Mouse (Mus musculus) mammary gland, adult 2 months (tissue): ENCODE data around the gene AC124502.3. TPM values are rescaled to one million over a fixed set of nuclear protein-coding genes. Genes with fewer than 3 reads are reported as not detected.

Experiments
- polyA plus RNA-seq: library from polyadenylated mRNA; depleted of rRNA; stranded (reverse); fragments of >200 nt; gene quantifications from 2 replicates; pipeline ENCODE4 v1.2.3, GENCODE M21; 2012; ENCODE audit warnings: low replicate concordance; rRNA removed

The AC124502.3 gene
- 0.11 and 0.20 TPM in 2 replicates for polyA plus RNA-seq

DNA sequence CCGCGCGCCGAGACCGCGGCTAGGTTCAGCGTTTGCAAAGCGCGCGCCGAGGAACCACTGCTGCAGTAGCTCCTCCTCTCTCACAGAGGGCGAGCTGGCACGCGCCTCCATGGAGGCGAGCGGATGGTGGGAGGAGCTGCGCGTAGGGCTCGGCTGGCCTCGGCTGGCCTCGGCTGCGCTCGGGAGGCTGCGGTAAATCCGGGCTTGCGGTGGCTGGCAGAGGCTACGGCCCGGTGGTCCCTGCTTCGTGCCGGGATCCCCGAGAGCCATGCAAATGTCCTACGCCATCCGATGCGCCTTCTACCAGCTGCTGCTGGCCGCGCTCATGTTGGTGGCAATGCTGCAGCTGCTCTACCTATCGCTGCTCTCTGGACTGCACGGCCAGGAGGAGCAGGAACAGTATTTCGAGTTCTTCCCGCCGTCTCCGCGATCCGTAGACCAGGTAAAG is at the start of gene AC124502.3, which contains the start of gene B4gat1:
AC124502.3 (plus strand) TSS at position 183 of the 448 bp plus-strand sequence.
B4gat1 (plus strand) TSS at position 118 of the 448 bp plus-strand sequence.

GRCm38 (mm10) chr19:4990256-4990625 is 48.5 kb upstream of the AC124502.3 start, which contains the start of gene Npas4:
Gene Npas4 (minus strand): TSS chr19:4990316.

DNA sequence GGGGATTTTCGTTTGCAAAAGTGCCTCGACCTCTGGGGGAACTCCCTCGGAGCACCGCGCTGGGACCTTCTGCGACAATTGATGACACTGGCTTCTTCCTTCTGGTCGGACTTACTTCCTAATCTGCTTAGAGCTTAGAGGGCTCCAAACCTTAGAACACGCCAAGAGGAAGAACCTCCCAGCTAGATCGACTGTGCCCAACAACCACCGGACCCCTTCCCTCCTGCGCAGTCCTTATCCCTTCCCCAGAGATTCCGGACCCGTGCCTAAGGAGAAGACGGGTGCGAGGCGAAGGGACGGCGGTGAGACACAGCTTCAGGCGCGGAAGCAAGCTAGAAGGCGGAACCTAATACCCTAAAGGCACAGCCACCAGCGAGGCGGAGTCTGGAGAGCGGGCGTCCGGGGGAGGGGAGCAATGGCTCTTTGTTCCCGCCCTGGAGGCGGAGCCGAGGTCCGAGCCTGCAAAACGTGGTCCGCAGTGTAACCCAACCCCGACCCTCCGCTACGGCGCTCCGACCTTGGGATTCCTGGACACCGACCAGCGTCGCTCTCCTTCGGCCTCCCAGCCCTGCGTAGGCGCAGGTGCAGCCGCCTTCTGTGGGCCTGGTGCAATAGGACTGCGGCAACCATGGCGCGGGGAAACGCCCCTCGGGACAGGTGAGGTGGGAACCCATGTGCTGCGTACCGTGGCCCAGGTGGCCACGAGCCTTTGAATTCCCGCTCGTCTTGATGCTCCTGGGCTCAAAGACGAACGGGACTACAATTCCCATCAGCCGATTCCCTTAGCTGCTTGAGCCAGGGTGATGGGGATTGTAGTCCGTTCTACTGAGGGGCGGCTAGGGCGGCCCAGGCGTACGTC is 14.8 kb upstream of the AC124502.3 start, which contains the start of gene Slc29a2:
Slc29a2 (plus strand) TSS at position 240 of the 859 bp plus-strand sequence.

GRCm38 (mm10) chr19:5040862-5041523 is 2.3 kb downstream of the AC124502.3 start, which contains the start of gene Brms1:
Gene Brms1 (plus strand): TSS chr19:5041354.

DNA sequence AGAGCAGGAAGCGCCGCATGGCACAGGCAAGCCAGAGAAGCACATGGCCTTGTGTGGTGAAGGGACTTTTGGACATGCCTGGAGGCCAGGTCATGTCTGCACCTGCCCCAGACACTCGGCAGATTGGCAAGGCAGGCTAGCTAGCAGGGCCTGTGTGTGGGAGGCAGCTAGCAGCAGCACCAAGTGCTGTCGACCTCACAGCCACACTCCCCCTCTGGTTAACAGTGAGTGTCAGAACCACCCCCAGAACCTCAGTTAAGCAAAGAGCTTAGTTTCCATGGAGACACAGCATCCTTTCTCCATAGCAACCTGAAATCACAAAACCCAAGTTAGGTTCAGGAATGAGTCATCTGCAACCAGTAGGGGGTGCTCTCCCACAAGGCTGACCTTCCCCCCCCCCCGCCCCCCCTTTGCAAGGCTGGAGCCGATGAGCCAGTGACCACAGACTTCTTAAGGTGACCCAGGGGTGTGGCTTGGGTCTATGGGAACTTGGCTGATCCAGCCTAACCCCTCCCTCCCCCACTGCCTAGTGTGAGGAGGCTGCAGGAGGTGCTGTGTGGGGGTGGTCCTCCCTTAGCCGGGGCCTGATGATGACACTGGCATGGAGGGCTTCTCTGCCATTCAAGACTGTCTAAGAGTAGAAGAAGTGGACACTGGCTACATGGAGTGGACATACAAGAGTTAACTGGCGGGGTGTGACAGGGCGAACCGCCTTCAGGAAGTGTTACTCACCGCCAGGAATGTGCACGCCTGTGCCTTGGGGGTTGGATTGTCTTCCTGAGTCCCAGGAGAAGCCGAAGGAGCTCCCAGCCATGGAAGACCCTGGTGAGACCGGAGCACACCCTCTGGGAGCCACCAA is 11.6 kb downstream of the AC124502.3 start, which contains the start of gene Rin1:
Rin1 (plus strand) TSS at position 435 of the 859 bp plus-strand sequence.

GRCm38 (mm10) chr19:5067867-5068569 is 29.3 kb downstream of the AC124502.3 start, which contains the start of gene Cd248:
Gene Cd248 (plus strand): TSS chr19:5068078.

GRCm38 (mm10) chr19:5085145-5085863 is 46.6 kb downstream of the AC124502.3 start, which contains the start of gene Tmem151a:
Gene Tmem151a (minus strand): TSS chr19:5085531.

GRCm38 (mm10) chr19:5087884-5088728 is 49.4 kb downstream of the AC124502.3 start, which contains the start of gene Yif1a:
Gene Yif1a (plus strand): TSS chr19:5088538.

DNA sequence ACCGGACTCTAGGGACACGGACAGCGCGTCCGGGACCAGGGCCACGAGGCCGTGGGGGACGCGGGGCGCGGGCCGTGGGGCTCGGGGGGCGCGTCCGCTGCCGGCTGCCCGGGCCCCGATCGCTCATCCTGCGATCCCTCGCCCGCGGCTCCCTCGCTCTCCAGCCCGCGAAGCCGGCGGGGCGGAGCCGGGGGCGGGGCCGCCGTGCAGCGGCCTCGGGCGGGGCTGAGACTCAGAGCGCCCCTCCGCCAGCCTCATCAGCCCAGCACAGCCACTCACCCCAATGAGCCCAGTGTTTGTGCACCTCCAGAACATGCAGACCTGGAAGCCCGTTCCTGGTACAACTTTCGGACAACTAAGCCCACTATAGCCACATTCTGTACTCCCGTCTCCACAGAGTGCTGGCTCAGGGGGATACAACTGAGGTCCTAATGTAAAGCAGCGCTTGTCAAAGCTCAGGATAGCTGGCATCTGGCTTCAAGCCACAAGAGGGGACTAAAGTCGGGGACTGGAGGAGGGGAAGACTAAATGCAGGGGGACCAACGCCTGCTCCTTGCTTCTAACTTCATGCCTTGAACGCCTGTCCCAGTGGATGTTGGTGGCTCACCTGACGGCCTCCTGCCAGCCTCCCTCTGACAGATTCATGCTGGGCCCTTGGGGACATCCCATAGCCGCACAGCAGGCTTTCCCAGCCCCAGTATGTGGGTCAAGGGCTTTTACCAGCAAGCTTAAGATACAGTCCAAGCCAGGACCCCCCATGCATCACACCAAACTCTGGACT is 59.9 kb downstream of the AC124502.3 start, which contains the start of gene Cnih2:
Cnih2 (minus strand) TSS at position 159 of the 781 bp plus-strand sequence.

Other genes starting within 250 kb of the AC124502.3 start
- gene Rbm4, start 245.0 kb upstream of the AC124502.3 start, polyA plus RNA-seq, result 30.1 and 37.6 TPM in 2 replicates
- 16.6 and 27.0 TPM in 2 replicates for gene Gm21992, start 227.3 kb upstream of the AC124502.3 start, polyA plus RNA-seq
- 47.0 and 81.2 TPM in 2 replicates for gene Rbm14, start 227.3 kb upstream of the AC124502.3 start, polyA plus RNA-seq
- 28.5 and 29.5 TPM in 2 replicates for gene Ccs, start 199.6 kb upstream of the AC124502.3 start, polyA plus RNA-seq
- 0.07 TPM in 1 of 2 replicates, not detected in the other for gene Ccdc87, start 199.5 kb upstream of the AC124502.3 start, polyA plus RNA-seq
- 103 and 209 TPM in 2 replicates for gene Ctsf, start 183.8 kb upstream of the AC124502.3 start, polyA plus RNA-seq
- 0.54 and 894 TPM in 2 replicates for gene Actn3, start 161.0 kb upstream of the AC124502.3 start, polyA plus RNA-seq
- 29.8 and 33.4 TPM in 2 replicates for gene Zdhhc24, start 160.2 kb upstream of the AC124502.3 start, polyA plus RNA-seq
- gene Bbs1, start 132.3 kb upstream of the AC124502.3 start, polyA plus RNA-seq, result 2.7 and 4.2 TPM in 2 replicates
- 87.1 and 105 TPM in 2 replicates for gene Dpp3, start 110.6 kb upstream of the AC124502.3 start, polyA plus RNA-seq
- gene Peli3, start 95.8 kb upstream of the AC124502.3 start, polyA plus RNA-seq, result 6.9 and 8.4 TPM in 2 replicates
- 19.5 and 24.0 TPM in 2 replicates for gene Mrpl11, start 76.7 kb upstream of the AC124502.3 start, polyA plus RNA-seq
- gene Npas4, start 48.6 kb upstream of the AC124502.3 start, polyA plus RNA-seq, result 0.47 and 0.59 TPM in 2 replicates
- gene Slc29a2, start 15.0 kb upstream of the AC124502.3 start, polyA plus RNA-seq, result 8.9 and 19.4 TPM in 2 replicates
- 33.1 and 40.6 TPM in 2 replicates for gene B4gat1, start 65 bp upstream of the AC124502.3 start, polyA plus RNA-seq
- gene Brms1, start 2.5 kb downstream of the AC124502.3 start, polyA plus RNA-seq, result 31.7 and 37.6 TPM in 2 replicates
- 11.1 and 16.2 TPM in 2 replicates for gene Rin1, start 11.6 kb downstream of the AC124502.3 start, polyA plus RNA-seq
- gene Cd248, start 29.2 kb downstream of the AC124502.3 start, polyA plus RNA-seq, result 119 and 148 TPM in 2 replicates
- 0.20 and 0.41 TPM in 2 replicates for gene Tmem151a, start 46.6 kb downstream of the AC124502.3 start, polyA plus RNA-seq
- 170 and 227 TPM in 2 replicates for gene Yif1a, start 49.6 kb downstream of the AC124502.3 start, polyA plus RNA-seq
- gene Cnih2, start 59.6 kb downstream of the AC124502.3 start, polyA plus RNA-seq, result 0.96 and 3.2 TPM in 2 replicates
- gene Rab1b, start 68.2 kb downstream of the AC124502.3 start, polyA plus RNA-seq, result 267 and 345 TPM in 2 replicates
- 44.4 and 46.1 TPM in 2 replicates for gene Klc2, start 79.7 kb downstream of the AC124502.3 start, polyA plus RNA-seq
- 40.7 and 52.1 TPM in 2 replicates for gene Pacs1, start 234.2 kb downstream of the AC124502.3 start, polyA plus RNA-seq